Mouse (Mus musculus) brain, embryonic 18.5 days (tissue): ENCODE measurements around the gene Rps6kc1.
A peak's percentile ranks its signal among the peaks of the same experiment; 100 is the strongest.

Source experiments
- DNase-seq: peaks from one replicate; pipeline ENCODE4 v3.0.0-alpha.2; 2012; ENCODE audit warnings: low read depth, low spot score

The Rps6kc1 gene

GRCm38 (mm10) chr1:190836046-190836445, 75.5 kb downstream of the Rps6kc1 start:
- no peak for DNase-seq

- no peak for DNase-seq
These were observed 77.2 kb downstream of the Rps6kc1 start for GRCm38 (mm10) chr1:190834201-190834907.

GRCm38 (mm10) chr1:190832965-190833630, 78.5 kb downstream of the Rps6kc1 start:
- no peak for DNase-seq

GRCm38 (mm10) chr1:190831839-190832497, 79.6 kb downstream of the Rps6kc1 start:
- no peak for DNase-seq

GRCm38 (mm10) chr1:190826486-190827034, 85.0 kb downstream of the Rps6kc1 start:
- no peak for DNase-seq

- DNase-seq = no peak
These were observed 87.8 kb downstream of the Rps6kc1 start for GRCm38 (mm10) chr1:190823745-190824144.

GRCm38 (mm10) chr1:190816141-190816540, 95.4 kb downstream of the Rps6kc1 start:
- DNase-seq = no peak

- DNase-seq = no peak
These were observed 101.2 kb downstream of the Rps6kc1 start for GRCm38 (mm10) chr1:190810408-190810807.

GRCm38 (mm10) chr1:190808766-190809221, 102.8 kb downstream of the Rps6kc1 start:
- no peak for DNase-seq

GRCm38 (mm10) chr1:190806817-190807216, 104.8 kb downstream of the Rps6kc1 start:
- no peak for DNase-seq

- no peak for DNase-seq
These were observed 112.9 kb downstream of the Rps6kc1 start for GRCm38 (mm10) chr1:190798668-190799067.

GRCm38 (mm10) chr1:190797483-190798058, 114.0 kb downstream of the Rps6kc1 start:
- no peak for DNase-seq

- DNase-seq = peak; percentile 40
These were observed 114.7 kb downstream of the Rps6kc1 start for GRCm38 (mm10) chr1:190796745-190797482.

- DNase-seq = no peak
These were observed 119.9 kb downstream of the Rps6kc1 start for GRCm38 (mm10) chr1:190791638-190792037.

- DNase-seq = no peak
These were observed 120.8 kb downstream of the Rps6kc1 start for GRCm38 (mm10) chr1:190790720-190791119.

GRCm38 (mm10) chr1:190777660-190778059, 133.9 kb downstream of the Rps6kc1 start:
- no peak for DNase-seq

- DNase-seq = no peak
These were observed 135.3 kb downstream of the Rps6kc1 start for GRCm38 (mm10) chr1:190776260-190776659.

GRCm38 (mm10) chr1:190772088-190772885, 139.3 kb downstream of the Rps6kc1 start:
- no peak for DNase-seq

- no peak for DNase-seq
These were observed 141.8 kb downstream of the Rps6kc1 start for GRCm38 (mm10) chr1:190769748-190770147.

- no peak for DNase-seq
These were observed 143.3 kb downstream of the Rps6kc1 start for GRCm38 (mm10) chr1:190768307-190768706.
